Mouse (Mus musculus) neural tube, embryonic 14.5 days (tissue): ENCODE measurements at regions not wholly inside any gene's neighbourhood (a gene's known extent, or its start where the extent isn't known, plus 50 kb on each side); places are given as distances from the start of the nearest gene placed in this dataset.

Experiments
- ATAC-seq: fragments of 200-750 bp; cut with Nextera tagmentation; 2 replicates; pipeline ENCODE4 v1.8.0; 2017; ENCODE audit warnings: low read depth, mild to moderate bottlenecking, moderate TSS enrichment, moderate library complexity
- H3K27ac ChIP-seq: fragments of 300-500 bp; sonication (generic); 2 replicates; pipeline ENCODE4 v1.5.1; 2014; ENCODE audit warnings: low read depth, mild to moderate bottlenecking, control low read depth, low read length, moderate library complexity, mixed read lengths
- H3K27me3 ChIP-seq: fragments of 300-500 bp; sonication (generic); 2 replicates; pipeline ENCODE4 v1.6.1; 2014; ENCODE audit warnings: low read length; ENCODE audit not compliant: control insufficient read depth, insufficient read depth
- H3K36me3 ChIP-seq: fragments of 300-500 bp; sonication (generic); 2 replicates; pipeline ENCODE4 v1.6.1; 2014; ENCODE audit warnings: low read length, mixed read lengths; ENCODE audit not compliant: control insufficient read depth, insufficient read depth
- H3K4me1 ChIP-seq: fragments of 300-500 bp; sonication (generic); 2 replicates; pipeline ENCODE4 v1.6.1; 2014; ENCODE audit warnings: low read length; ENCODE audit not compliant: control insufficient read depth, insufficient read depth
- H3K4me2 ChIP-seq: fragments of 300-500 bp; sonication (generic); 2 replicates; pipeline ENCODE4 v1.6.1; 2014; ENCODE audit warnings: mild to moderate bottlenecking, low read depth, low read length, control low read depth
- H3K4me3 ChIP-seq: fragments of 300-500 bp; sonication (generic); 2 replicates; pipeline ENCODE4 v1.5.1; 2014; ENCODE audit warnings: low read depth, low read length, control low read depth, mixed read lengths
- H3K9ac ChIP-seq: fragments of 300-500 bp; sonication (generic); replicated peaks from 2 replicates; pipeline ENCODE4 v1.6.1; 2014; ENCODE audit warnings: low read depth, mild to moderate bottlenecking, control low read depth, low read length, mixed read lengths
- H3K9me3 ChIP-seq: fragments of 300-500 bp; sonication (generic); 2 replicates; pipeline ENCODE4 v1.6.1; 2016; ENCODE audit warnings: low read length; ENCODE audit not compliant: control insufficient read depth
- WGBS: fragments of 180-500 bp; shearing (Covaris S2); extraction: QIAGEN DNeasy Blood & Tissue Kit; methylation state at CpG from one replicate; pipeline ENCODE4 v1.1.7; 2014; 5-methylcytosine and 5-hydroxymethylcytosine counted together

DNA sequence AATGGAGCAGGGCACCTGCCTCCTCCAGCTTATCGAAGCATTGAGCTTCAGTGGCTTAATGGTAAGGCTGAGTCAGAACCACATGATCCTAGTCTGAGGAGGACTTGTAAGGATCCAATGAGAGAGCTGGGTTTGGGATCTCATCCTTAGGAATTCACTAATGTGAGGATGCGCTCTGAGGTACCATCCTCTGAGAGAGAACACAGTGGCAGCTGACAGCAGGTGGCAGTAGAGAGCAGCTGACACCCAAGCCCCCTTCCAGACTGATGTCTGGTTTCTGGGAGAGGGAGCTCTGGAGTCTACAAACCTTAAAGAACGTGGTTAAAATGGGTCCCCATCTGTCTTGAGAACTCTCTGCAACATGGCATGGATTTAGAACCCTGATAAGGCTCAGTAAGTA lies 137.8 kb downstream of the B3glct start:
- Histone ChIP-seq H3K4me2 (no peak overlapping the region), H3K9ac (no peak overlapping the region), H3K4me1 (no peaks in the 10 kb centered on the region), H3K27ac (no peak overlapping the region), H3K36me3 (no peaks in the 10 kb centered on the region), H3K9me3 (no peaks in the 10 kb centered on the region), H3K27me3 (no peaks in the 10 kb centered on the region), H3K4me3 (no peak overlapping the region)
- peak; percentile 65; the same call in 1 of the 2 replicates for ATAC-seq
- 24% methylated on average over 3 of the region's 3 CpGs for whole genome bisulfite sequencing

DNA sequence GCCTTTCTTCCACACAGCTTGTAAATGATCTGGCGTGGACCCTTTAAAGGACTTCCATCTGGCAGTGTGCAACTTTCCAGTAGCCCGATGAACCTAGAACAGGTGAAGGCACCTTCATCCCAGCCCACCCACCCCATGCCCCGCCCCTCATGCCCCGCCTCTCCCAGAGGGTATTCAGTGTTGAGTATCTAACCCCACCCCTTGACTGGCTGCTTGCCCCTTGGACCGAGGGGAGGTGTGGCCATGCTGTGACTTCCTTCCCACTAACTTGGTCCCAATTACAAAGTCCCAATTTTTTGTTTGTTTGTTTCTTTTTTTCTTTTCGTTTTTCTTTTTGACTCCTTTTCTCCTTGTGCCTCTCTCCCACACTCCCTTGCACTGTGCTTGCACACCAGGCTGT lies 140.8 kb downstream of the B3glct start:
- H3K36me3 ChIP-seq: no peaks in the 10 kb centered on the region
- no peak overlapping the region for H3K9ac ChIP-seq
- H3K27me3 ChIP-seq: no peaks in the 10 kb centered on the region
- H3K4me1 ChIP-seq: no peaks in the 10 kb centered on the region
- 48% methylated on average over 6 of the region's 6 CpGs for WGBS
- H3K4me3 ChIP-seq: no peak overlapping the region
- H3K4me2 ChIP-seq: no peak overlapping the region
- no peak overlapping the region for H3K27ac ChIP-seq
- H3K9me3 ChIP-seq: no peaks in the 10 kb centered on the region
- ATAC-seq: no peak

DNA sequence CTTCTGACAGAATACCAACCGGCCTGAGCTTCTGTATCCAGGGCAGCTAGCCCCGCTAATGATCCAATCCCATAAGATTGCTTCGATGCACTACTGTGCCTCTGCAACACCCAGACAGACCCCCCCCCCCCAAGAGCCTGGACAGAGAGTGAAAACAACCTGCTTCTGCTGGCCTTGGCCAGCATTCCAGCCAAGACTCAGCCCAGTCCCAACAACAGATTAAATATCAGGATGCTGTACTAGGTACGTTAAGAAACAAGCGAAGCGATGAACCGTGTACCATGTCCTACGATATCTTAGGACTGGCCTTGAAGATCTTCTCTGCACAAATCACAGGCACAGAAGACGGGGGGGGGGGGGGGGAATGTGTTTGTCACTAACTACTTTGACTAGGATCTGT lies 145.8 kb downstream of the B3glct start:
- 80% methylated on average over 9 of the region's 9 CpGs for WGBS
- Histone ChIP-seq H3K4me3 (no peak overlapping the region), H3K27ac (no peak overlapping the region), H3K27me3 (no peaks in the 10 kb centered on the region), H3K9ac (no peak overlapping the region), H3K36me3 (no peaks in the 10 kb centered on the region), H3K9me3 (no peaks in the 10 kb centered on the region), H3K4me1 (no peaks in the 10 kb centered on the region), H3K4me2 (no peak overlapping the region)
- ATAC-seq: no peak

DNA sequence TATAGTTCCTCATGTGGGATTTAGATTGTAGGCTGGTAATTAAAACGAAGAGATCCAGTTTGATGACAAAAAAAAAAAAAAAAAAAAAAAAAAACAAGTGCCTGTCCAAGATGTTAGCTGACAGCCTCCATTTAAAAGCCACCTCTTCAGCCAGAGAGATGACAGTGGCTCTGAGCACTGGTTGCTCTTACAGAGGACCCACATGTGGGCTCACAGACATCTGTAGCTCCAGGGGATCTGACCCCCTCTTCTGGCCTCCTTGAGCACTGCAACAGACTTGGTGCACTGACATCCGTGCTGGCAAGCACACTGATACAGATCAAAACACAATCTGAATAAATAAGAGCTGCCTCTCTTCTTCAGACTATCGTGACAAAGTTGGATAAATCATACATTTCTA lies 149.6 kb downstream of the B3glct start:
- no peak overlapping the region for H3K4me3 ChIP-seq
- no peak for ATAC-seq
- H3K27ac ChIP-seq: no peak overlapping the region
- 55% methylated on average over 3 of the region's 3 CpGs for WGBS
- no peaks in the 10 kb centered on the region for H3K36me3 ChIP-seq
- H3K9ac ChIP-seq: no peak overlapping the region
- no peak overlapping the region for H3K4me2 ChIP-seq
- H3K9me3 ChIP-seq: no peaks in the 10 kb centered on the region
- peaks cover 3% of the 10 kb centered on the region; the same call in 1 of the 2 replicates for H3K4me1 ChIP-seq
- H3K27me3 ChIP-seq: no peaks in the 10 kb centered on the region

DNA sequence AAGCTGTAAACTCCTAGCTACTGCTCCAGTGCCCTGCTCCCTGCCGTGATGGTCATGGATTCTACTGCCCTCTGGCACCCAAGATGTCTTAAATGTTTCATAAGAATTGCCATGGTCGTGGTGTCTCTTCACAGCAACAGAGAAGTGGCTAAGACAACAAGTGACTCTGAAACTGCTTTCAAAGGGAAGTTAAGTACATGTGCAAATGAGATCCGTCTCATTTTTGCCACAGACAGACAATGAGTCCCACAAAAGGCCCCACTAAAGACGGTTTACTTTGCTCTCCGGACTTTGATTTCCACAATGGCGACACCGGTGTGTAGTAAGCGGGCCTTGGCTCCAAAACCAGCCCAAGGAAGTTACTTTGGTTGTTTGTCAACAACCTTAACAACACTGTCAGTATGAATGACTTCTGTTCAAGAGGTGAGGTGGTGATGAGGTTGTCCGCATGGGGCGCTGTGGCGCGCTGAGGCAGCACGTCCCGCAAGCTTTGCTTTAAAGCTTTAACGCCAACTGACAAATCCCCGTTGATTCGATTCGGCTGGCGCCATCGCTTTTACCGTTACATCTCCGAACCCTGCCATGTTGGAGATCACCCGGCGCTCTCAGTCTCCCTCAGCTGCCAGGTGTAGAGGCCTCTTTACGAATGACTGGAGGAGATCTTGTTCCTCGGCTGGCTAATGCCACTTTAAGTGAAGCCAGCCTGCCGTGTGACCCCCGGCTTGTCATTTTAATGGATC lies 153.3 kb downstream of the B3glct start:
- Histone ChIP-seq H3K4me1 (peaks cover 3% of the 10 kb centered on the region; the same call in 1 of the 2 replicates), H3K27me3 (no peaks in the 10 kb centered on the region), H3K9ac (peak overlapping the region; percentile 49), H3K4me2 (peak overlapping the region; percentile 60), H3K9me3 (no peaks in the 10 kb centered on the region), H3K4me3 (peak overlapping the region; percentile 35), H3K36me3 (no peaks in the 10 kb centered on the region), H3K27ac (peak overlapping the region; percentile 56)
- 3% methylated on average over 28 of the region's 28 CpGs for WGBS
- ATAC-seq: peak; percentile 80

DNA sequence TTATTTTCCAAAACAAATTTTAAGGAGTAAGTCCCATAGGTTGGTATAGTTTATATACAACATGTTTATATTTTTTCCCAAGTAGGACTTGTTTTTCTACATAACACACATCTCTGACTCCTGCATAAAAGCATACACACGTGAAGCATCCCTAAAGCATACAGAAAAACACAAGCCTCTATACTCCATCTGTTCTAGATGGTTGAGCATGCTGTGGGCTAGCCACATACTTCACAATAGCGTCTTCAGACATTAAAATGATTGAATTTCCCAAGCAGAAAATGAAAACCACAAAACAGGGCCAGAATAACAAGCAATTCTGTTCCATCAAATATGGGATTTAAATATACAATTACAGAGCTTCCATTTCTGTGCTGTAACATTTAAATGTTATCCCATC lies 159.3 kb downstream of the B3glct start:
- Histone ChIP-seq H3K27ac (no peak overlapping the region), H3K4me3 (no peak overlapping the region), H3K36me3 (no peaks in the 10 kb centered on the region), H3K27me3 (no peaks in the 10 kb centered on the region), H3K9me3 (no peaks in the 10 kb centered on the region), H3K4me2 (no peak overlapping the region), H3K4me1 (no peaks in the 10 kb centered on the region), H3K9ac (no peak overlapping the region)
- WGBS: 57% methylated on average over 2 of the region's 2 CpGs
- no peak for ATAC-seq

DNA sequence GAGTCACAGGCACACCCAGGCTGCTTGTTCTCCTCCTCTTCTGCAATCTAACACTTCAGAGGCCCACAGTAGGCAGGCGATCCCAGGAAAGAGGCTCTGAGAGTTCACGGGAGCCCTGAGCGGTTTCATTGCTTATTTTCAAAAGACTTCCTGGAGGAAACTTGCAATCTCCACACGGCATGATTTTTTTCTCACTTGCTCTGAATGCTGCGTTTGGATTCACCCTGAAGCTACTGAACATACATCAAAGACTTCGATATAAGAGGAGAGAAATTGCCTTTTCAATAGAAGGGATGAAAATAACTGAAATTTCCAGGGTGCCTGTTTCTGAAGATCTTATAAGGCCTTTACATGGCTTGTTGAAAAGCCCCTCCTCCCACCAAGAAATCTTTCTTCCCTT lies 164.5 kb downstream of the B3glct start:
- Histone ChIP-seq H3K36me3 (no peaks in the 10 kb centered on the region), H3K9ac (no peak overlapping the region), H3K4me2 (no peak overlapping the region), H3K4me3 (no peak overlapping the region), H3K9me3 (no peaks in the 10 kb centered on the region), H3K27ac (no peak overlapping the region), H3K4me1 (no peaks in the 10 kb centered on the region), H3K27me3 (no peaks in the 10 kb centered on the region)
- no peak for ATAC-seq
- WGBS: 73% methylated on average over 6 of the region's 6 CpGs

DNA sequence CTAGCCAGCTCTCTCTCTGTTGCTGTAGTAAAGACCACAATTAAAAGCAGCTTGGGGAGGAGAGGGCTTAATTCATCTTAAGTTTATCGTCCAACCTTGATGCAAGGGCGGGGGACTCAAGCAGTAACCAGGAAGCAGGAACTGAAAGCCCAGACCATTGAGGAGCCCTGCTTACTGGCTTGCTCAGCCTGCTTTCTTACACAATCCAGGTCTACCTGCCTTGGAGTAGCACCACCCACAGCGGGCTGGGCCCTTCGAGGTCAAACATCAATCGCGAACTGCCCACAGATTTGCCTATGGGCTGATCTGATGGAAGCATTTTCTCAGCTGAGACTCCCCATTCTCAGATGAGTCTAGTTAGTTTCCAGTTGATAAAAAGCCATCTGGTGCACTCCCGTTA lies 165.3 kb downstream of the B3glct start:
- WGBS: 46% methylated on average over 7 of the region's 7 CpGs
- ATAC-seq: no peak

DNA sequence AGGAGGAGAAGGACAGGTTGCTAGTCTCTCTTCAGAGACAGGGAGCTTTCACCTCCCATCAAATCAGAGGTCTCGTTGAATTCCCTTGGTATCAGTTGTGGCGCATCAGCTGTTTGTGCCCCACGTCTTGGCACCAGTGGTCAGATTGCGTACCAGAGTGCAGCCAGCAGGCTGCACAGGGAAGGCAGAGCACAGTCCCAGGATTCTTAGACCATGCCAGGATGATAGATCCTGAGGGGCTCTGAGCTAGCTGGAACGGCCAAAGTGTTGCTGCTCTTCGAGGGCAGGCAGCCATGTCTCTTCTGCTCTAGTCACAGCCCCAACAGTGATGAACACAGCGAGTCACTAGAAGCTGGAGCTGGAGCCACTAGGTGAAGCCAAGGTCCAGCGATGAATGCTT lies 167.2 kb downstream of the B3glct start:
- 80% methylated on average over 8 of the region's 8 CpGs for WGBS

More for the DNA sequence above, 165.3 kb downstream of the B3glct start:
- no peaks in the 10 kb centered on the region for H3K36me3 ChIP-seq
- no peaks in the 10 kb centered on the region for H3K27me3 ChIP-seq
- H3K27ac ChIP-seq: no peak overlapping the region
- H3K9ac ChIP-seq: no peak overlapping the region
- no peaks in the 10 kb centered on the region for H3K4me1 ChIP-seq
- no peak overlapping the region for H3K4me2 ChIP-seq
- H3K4me3 ChIP-seq: no peak overlapping the region
- no peaks in the 10 kb centered on the region for H3K9me3 ChIP-seq

More for the DNA sequence above, 167.2 kb downstream of the B3glct start:
- no peaks in the 10 kb centered on the region for H3K36me3 ChIP-seq
- H3K9me3 ChIP-seq: no peaks in the 10 kb centered on the region
- H3K4me2 ChIP-seq: no peak overlapping the region
- no peak overlapping the region for H3K4me3 ChIP-seq
- no peak overlapping the region for H3K27ac ChIP-seq
- no peak for ATAC-seq
- no peaks in the 10 kb centered on the region for H3K27me3 ChIP-seq
- no peak overlapping the region for H3K9ac ChIP-seq
- H3K4me1 ChIP-seq: no peaks in the 10 kb centered on the region
